Mouse (Mus musculus) retina, postnatal 7 days (tissue): Measurements from ENCODE around the gene Dlx3.
A peak's percentile ranks its signal among the peaks of the same experiment; 100 is the strongest.

Experiments
- DNase-seq: peaks from one replicate; pipeline ENCODE4 v3.0.0-alpha.2; 2012; ENCODE audit warnings: low read depth, low spot score

Dlx3 gene

GRCm38 (mm10) chr11:95088857-95089779 is 30.8 kb upstream of the Dlx3 start:
- DNase-seq = no peak

DNA sequence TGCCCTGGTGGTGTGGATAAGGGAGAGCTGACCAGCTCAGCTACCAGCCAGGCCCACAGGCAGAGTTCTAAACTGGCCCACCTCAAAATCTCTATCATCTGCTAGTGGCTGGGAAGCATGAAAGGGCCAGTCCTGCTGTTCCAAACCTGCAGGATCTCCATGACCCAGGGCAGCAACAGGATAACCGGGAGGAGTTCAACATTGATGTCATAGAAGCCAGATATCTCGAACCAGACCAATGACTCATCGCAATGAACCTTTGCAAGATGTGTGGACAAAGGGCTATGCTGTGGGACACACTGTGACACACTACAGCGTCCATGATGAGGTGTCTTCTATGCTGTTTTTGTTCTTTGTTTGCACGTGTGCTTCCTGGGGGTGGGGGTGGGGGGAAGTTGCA is 26.8 kb upstream of the Dlx3 start:
- no peak for DNase-seq

DNA sequence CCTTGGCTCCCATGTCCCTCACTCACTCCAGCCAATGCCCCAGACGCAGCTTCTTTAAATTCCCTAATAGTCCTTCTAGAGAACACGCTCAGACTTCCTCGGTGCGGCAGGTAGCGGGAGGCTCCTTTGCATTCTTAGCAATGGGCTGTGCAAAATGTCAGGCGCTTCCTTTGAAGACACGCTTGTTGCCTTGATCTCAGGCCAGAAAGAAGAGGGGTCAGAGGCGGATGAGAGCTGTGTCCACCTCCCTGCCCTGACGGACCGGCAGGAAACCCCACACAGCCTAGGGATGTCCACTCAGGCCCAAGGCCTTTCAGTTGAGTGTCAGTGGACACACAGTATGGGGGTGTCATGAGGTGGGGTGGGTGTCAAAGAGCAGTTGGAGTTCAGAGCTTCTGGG is 24.3 kb upstream of the Dlx3 start:
- DNase-seq = no peak

DNA sequence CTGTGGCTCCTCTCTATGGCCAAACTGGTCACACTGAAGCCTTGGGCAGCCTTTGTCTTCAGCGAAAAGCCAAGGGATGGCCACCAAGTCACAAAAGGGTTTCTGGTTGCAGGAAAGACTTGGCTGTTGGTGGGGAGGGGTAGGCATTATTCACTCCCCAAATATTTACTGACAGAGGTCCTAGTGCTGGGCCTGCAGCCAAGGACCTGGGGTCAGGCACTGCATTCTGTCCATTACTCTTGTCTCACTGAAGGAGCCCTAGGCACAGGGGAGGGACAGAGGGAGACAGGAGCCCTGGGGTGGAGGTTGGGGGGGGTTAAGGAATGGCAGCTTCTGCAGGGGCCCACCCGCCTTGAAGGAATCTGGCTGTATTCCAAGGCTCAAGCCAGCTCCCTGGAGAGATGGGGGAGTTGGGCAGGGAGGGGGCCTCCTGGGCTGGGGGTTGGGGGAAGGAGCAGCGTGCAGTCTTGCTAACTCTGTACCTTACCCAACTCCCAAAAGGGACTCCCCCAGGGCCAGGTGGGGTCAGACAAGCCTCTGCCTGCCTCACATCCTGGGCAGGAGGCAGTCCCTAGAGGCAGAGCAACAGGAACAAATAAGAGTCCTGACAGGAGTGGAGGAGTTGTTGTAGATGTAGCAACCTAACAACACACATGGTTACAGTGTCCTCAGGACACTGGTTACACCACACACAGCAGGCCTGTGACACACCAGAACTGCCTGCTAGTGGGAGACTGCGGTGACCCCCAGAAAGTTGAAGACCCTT is 23.1 kb upstream of the Dlx3 start:
- no peak for DNase-seq

DNA sequence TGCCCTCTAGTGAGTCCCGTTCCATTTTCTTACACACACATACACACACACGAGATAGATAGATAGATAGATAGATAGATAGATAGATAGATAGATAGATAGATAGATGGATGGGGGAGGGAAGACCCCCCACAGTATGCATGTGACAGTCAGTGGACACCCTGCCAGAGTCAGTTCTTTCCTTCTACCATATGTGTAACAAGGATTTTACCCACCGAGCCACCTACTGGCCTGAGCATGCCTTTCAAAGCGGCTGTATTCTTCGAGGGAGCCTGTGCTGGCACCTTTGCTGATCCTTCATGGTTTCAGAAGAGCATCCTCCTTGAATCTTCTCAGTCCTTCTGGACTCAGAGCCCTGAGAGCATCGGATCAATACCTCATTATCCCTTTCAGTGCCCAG is 22.0 kb upstream of the Dlx3 start:
- no peak for DNase-seq

DNA sequence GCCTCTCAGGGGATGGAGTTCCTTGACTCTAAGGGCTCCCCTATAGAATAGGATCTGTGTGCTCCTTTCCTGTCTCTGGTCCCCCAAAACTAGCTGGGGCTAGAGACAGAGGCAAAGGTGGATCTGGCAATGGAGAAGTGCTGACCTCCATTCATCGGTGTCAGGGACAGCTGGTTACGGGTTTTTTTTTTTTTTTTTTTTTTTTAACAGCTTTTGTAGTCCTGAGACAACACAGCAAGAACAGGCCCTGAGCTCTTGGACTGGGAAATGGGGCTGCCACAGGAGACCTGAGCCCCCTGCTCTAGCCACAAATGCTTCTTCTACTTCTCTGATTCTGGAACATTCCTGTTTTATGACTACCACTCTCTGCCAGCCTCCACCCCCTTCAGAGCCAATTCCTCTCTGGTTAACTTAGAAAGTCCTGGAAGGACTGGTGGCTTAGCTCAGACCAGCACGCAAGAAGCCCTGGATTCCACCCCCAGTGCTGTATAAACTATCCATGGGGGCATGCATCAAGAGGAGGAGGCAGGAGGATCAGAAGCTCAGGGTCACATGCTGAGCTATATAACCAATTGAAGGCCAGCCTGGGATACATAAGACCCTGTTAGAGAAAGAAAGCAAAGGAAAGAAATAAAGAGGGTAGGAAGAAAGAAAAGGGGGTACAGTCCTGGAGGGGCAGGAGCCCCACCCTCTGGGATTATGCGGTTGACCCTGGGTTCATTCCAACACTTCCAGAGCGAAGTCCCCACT is 21.4 kb upstream of the Dlx3 start:
- DNase-seq = no peak

GRCm38 (mm10) chr11:95100393-95100792 is 19.5 kb upstream of the Dlx3 start:
- no peak for DNase-seq

DNA sequence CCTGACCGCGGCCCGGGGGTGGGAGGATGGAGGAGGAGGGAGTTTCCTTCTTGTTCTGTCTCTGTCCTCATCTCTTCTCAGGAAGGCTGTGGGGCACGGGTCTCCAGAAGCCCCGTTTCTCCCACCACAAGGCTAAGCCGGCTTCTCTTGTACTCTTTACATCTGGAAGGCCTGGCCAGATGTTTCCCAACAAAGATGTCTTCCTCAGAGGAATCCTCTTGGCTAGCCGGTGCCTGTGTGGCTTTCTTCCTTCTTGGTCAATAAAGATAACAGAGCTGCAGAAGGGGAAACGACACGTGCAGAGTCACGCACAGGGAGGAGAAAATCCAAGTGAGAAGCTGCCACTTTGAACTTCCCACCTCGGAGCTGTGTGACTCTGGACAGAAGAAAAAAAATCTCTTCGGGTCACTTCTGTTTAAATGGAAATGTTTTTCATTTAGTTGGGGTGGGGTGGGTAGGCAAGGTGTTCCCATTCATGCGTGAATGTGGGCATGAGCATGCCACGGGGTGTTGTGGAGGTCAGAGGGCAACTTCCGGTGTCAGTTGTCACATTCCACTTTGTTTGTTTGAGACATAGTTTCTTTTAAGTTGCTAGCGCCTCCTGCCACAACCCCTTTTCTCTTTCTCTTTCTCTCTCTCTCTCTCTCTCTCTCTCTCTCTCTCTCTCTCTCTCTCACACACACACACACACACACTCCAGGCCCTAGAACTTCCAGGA is 18.7 kb upstream of the Dlx3 start:
- DNase-seq = no peak

GRCm38 (mm10) chr11:95102161-95102904 is 17.6 kb upstream of the Dlx3 start:
- DNase-seq = no peak

- no peak for DNase-seq
These were observed 15.7 kb upstream of the Dlx3 start for GRCm38 (mm10) chr11:95104266-95104665.

- no peak for DNase-seq
These were observed 14.5 kb upstream of the Dlx3 start for GRCm38 (mm10) chr11:95105274-95105874.

- DNase-seq = peak; percentile 89
These were observed 13.3 kb upstream of the Dlx3 start for GRCm38 (mm10) chr11:95106440-95107236.

DNA sequence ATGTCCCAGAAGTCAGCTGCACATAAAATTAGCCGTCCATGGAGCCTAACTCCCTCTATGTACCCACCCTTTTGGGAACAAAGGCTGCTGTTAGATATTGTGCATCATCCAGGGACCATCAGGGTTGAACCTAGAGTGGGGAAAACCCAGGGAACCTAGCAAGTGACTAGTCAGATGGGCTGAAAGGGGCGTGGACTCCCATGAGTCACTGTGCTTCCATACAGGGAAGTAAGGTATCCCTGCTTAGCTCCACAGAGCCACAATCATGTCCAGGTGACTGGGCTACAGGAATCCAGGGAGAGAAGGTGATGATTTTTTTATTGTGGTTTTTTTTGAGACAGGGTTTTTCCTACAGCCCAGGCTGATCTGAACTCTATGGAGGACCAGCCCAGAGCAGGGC is 10.9 kb upstream of the Dlx3 start:
- no peak for DNase-seq

DNA sequence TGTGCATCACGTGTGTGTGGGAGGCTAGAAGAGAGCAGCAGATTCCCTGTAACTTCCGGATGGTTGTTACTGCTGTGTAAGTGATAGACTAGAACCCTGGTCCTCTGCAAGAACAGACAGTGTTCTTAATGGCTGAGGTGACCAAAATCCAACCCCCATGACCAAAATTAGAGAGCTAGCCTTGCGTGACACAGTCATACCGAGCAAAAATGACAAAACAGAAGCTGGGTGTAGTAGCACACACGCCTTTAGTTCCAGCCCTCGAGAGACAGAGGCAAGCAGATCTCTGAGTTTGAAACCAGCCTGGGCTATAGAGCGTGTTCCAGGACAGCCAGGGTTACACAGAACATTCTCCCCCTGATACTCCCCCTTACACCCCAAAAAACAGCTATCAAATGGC is 9.8 kb upstream of the Dlx3 start:
- no peak for DNase-seq

- DNase-seq = peak; percentile 78
These were observed 2.9 kb upstream of the Dlx3 start for GRCm38 (mm10) chr11:95117030-95117429.

DNA sequence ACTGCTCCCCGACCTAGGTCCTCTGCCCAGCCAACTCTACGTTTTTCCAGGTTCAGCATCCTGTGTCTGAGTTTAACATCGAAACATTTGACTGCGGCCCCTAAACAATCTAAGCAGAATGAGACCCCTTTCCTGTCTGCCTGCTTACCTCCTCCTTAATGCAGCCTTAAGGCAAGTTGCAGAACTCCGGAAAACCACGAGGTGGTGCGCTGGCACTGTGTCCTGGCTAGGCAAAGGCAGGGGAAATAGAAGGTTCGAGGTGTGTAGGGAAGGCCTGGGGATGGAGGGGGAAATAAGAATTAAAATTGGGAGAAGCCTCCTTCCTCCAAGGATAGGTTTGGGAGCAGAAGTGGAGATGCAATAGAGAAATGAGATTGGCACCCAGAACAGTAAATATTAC is 1.4 kb upstream of the Dlx3 start:
- DNase-seq = peak; percentile 62

DNA sequence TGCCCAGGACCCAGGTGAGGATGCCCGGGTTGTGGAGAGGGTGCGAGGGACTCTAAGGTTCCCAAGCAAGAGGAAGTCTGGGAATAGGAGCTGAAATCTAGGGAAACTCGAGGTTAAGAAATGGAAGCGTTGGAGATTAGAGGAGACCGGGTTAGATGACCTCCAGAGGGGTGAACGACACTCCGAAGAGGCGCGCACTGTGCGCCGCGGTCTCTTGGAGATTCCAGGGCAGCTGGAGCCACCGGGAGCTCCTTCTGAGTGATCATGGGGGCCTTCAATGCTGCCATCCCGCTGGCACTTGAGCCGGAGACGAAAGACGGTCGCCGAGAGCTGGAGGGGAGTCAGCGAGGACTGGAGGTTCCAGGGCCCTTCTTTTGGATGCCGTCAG is 708 bp downstream of the Dlx3 start:
- no peak for DNase-seq

- no peak for DNase-seq
These were observed 1.5 kb downstream of the Dlx3 start for GRCm38 (mm10) chr11:95121161-95122099.
